Mouse (Mus musculus) midbrain, embryonic 10.5 days (tissue): ENCODE results near the gene Mcf2l. TPM values are rescaled to one million over a fixed set of nuclear protein-coding genes. Genes with fewer than 3 reads are reported as not detected.

Experiments
- DNase-seq: peaks from one replicate; pipeline ENCODE4 v3.0.0-alpha.2; 2017; ENCODE audit warnings: low spot score
- H3K27ac ChIP-seq: fragments of 300-500 bp; sonication (generic); replicated peaks from 2 replicates; pipeline ENCODE4 v1.5.1; 2016; ENCODE audit warnings: mild to moderate bottlenecking
- H3K27me3 ChIP-seq: fragments of 300-500 bp; sonication (generic); 2 replicates; pipeline ENCODE4 v1.6.1; 2016; ENCODE audit warnings: low read depth, mild to moderate bottlenecking; ENCODE audit not compliant: poor library complexity, severe bottlenecking
- H3K36me3 ChIP-seq: fragments of 300-500 bp; sonication (generic); 2 replicates; pipeline ENCODE4 v1.6.1; 2016; ENCODE audit warnings: mild to moderate bottlenecking, moderate library complexity
- H3K4me1 ChIP-seq: fragments of 300-500 bp; sonication (generic); 2 replicates; pipeline ENCODE4 v1.6.1; 2016
- H3K4me3 ChIP-seq: fragments of 300-500 bp; sonication (generic); 2 replicates; pipeline ENCODE4 v1.5.1; 2016; ENCODE audit warnings: mild to moderate bottlenecking, moderate library complexity
- H3K9me3 ChIP-seq: fragments of 300-500 bp; sonication (generic); replicated peaks from 2 replicates; pipeline ENCODE4 v1.6.1; 2016; ENCODE audit warnings: mild to moderate bottlenecking
- WGBS: fragments of 180-500 bp; shearing (Covaris S2); methylation state at CpG from one replicate; pipeline ENCODE4 v1.1.7; 2016; 5-methylcytosine and 5-hydroxymethylcytosine counted together
- polyA plus RNA-seq: library from polyadenylated mRNA; unstranded; fragments of >200 nt; fragmentation: Nextera tagmentation; extraction: Ambion mirVana; gene quantifications from 2 replicates; pipeline ENCODE4 v1.2.1, GENCODE M21; 2016

Gene Mcf2l
- polyA plus RNA-seq, 1 experiment from 2014 or later: 26.4 TPM

DNA sequence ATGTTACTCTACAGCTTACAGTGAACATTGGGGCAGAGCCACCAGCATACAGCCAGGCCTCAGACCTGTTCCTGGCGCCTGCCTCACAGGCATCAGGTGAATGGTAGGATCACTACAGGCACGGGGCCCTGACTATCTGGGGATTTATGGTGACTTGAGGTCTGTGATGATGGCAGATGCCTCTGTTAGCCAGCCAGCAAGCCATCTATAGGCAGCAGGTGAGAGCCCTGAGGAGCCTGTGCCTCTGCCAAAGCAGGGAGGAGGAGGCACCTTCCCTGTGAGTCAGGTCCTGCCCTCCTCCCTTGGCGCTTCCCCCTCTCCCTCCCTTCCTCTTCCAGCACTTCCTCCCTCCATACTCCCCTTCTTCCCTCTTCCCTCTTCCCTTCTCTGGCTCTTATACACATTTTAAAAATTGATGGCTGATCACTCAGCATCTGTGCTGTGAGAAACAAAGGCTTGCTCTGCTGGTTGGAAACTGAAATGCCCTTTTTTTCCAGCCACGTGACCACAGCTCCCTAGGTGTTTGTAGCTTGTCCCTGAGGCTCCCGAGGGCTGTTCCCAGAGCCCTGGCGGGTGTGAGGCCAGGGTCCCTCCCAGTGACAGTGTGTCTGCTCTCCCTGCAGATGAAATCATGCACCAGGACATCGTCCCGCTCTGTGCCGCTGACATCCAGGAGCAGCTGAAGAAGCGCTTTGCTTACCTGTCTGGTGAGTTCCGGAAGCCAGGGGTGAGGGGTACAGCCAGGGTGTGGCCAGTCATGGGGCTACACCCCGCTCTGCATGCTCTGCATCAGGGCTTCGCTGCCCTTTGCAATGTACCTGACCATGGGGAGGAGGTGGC is 89.2 kb downstream of the Mcf2l start:
- H3K4me1 ChIP-seq: peaks cover 52% of the 10 kb centered on the region
- WGBS: 69% methylated on average over 13 of the region's 13 CpGs
- 0 out of 2 replicates have a peak overlapping the region, but pooled peaks have one; percentile 46 for H3K27ac ChIP-seq

DNA sequence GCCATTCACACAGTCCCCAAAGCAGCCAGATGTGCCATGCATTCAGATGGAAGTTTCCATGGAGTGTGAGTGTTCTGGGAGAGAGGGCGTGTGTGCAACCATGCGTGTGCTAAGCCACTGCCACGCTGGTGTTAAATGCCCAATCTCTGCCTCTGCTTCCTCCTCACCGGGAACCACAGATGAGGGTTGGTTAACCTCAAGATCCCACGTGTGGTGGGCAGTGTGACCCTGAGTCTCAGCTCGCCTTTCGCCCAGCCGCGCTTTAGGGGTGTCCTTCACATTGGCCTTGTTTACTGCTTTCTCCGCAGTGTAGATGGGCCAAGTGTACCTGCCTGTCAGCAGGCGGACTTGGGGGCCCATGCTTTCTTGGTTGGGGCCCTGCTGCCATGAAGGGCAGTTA is 102.7 kb downstream of the Mcf2l start:
- peaks cover 7% of the 10 kb centered on the region for H3K4me1 ChIP-seq
- no peaks in the 10 kb centered on the region for H3K27me3 ChIP-seq
- no peak for DNase-seq
- no peak overlapping the region for H3K27ac ChIP-seq
- no peak overlapping the region for H3K4me3 ChIP-seq
- WGBS: 86% methylated on average over 11 of the region's 11 CpGs
- peaks cover 3% of the 10 kb centered on the region; the same call in 1 of the 2 replicates for H3K9me3 ChIP-seq
- H3K36me3 ChIP-seq: peaks cover 64% of the 10 kb centered on the region

More for the DNA sequence above, 89.2 kb downstream of the Mcf2l start:
- DNase-seq: no peak
- H3K36me3 ChIP-seq: peaks cover 34% of the 10 kb centered on the region
- H3K4me3 ChIP-seq: no peak overlapping the region
- no peaks in the 10 kb centered on the region for H3K9me3 ChIP-seq
- no peaks in the 10 kb centered on the region for H3K27me3 ChIP-seq

DNA sequence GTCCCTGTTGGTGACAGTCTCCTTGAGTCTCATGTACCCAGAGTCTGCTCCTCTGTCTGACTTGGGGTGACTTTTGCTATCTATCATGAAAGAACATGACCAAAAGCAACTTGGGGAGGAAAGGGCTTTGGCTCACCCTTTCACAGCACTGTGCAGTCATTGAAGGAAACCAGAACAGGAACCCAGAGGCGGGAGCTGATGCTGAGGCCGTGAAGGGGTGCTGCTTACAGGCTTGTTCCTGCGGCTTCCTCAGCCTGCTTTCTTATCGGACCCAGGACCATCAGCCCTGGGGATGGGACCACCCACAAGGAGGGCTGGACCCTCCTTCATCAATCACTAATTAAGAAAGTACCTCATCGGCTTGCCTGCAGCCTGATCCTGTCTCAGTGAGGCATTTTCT is 103.1 kb downstream of the Mcf2l start:
- no peak overlapping the region for H3K4me3 ChIP-seq
- DNase-seq: no peak
- 77% methylated on average over 5 of the region's 5 CpGs for WGBS
- H3K4me1 ChIP-seq: peaks cover 6% of the 10 kb centered on the region
- peaks cover 68% of the 10 kb centered on the region for H3K36me3 ChIP-seq
- no peak overlapping the region for H3K27ac ChIP-seq
- H3K27me3 ChIP-seq: no peaks in the 10 kb centered on the region
- peaks cover 7% of the 10 kb centered on the region; the same call in 1 of the 2 replicates for H3K9me3 ChIP-seq

DNA sequence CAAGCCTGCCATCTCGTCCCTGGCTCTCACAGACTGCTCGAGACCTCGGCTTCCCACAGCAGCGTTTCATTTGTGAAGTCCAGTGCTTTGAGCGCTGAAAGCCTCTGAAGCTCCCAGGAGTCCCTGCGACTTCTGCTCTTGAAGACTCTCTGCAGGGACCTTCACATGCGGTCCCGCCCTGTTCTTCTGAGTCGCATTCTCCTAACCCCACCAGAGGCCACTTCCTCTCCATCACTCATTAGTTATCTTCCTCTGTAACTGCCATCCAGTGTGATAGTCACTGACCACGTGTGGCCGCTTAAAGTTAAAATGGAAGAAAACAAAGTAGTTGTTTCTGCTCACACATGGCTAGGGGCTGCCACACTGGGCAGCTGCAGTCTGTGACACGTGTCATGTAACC is 103.7 kb downstream of the Mcf2l start:
- Histone ChIP-seq H3K27ac (no peak overlapping the region), H3K4me1 (0 out of 2 replicates have a peak, but pooled peaks cover 1% of the 10 kb centered on the region), H3K27me3 (no peaks in the 10 kb centered on the region), H3K9me3 (peaks cover 9% of the 10 kb centered on the region; the same call in 1 of the 2 replicates), H3K36me3 (peaks cover 74% of the 10 kb centered on the region), H3K4me3 (no peak overlapping the region)
- WGBS: 85% methylated on average over 12 of the region's 12 CpGs
- DNase-seq: no peak

DNA sequence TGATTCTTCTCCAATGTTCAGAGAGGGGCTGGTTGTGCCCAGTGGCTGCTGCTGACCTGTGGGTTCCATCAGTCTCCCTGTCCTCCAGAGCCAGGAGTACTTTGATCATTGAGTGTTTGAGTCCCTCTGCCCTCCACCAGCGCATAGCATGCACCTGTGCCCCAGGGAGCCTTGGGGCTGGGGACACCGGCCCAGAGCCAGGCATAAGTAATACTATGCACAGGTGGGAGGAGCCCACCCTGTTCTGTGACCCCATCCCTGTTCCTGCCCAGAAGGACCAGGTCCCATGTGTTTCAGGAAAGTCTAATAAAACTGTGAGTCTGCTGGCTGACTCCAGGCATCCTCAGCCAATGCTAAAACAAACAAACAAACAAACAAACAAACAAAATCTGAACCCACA is 104.7 kb downstream of the Mcf2l start:
- no peak for DNase-seq
- peaks cover 9% of the 10 kb centered on the region; the same call in 1 of the 2 replicates for H3K9me3 ChIP-seq
- H3K27ac ChIP-seq: no peak overlapping the region
- H3K4me3 ChIP-seq: no peak overlapping the region
- WGBS: 67% methylated on average over 2 of the region's 2 CpGs
- no peaks in the 10 kb centered on the region for H3K27me3 ChIP-seq
- peaks cover 69% of the 10 kb centered on the region for H3K36me3 ChIP-seq
- H3K4me1 ChIP-seq: no peaks in the 10 kb centered on the region

DNA sequence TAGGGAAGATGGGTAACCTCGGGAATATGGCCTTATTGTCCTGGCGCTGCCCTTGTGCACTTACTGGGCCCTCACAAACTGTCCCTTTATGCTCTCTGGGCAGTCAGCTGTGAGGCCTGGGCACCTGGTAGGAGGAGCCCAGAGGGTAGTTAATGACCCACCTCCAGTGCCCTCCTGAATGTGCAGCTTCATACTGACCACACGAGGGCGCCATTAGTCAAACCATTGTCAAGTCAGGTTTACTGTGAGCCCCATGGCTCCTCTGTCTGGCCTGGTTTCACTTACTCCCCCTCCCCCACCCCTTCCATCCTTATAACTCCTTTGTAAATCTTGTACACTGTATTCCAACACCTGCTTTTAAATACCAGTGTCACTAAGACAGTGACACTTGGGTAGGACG is 105.1 kb downstream of the Mcf2l start:
- peak; percentile 53 for DNase-seq
- peaks cover 69% of the 10 kb centered on the region for H3K36me3 ChIP-seq
- H3K27ac ChIP-seq: no peak overlapping the region
- H3K9me3 ChIP-seq: peaks cover 9% of the 10 kb centered on the region; the same call in 1 of the 2 replicates
- H3K4me1 ChIP-seq: no peaks in the 10 kb centered on the region
- WGBS: 24% methylated on average over 5 of the region's 5 CpGs
- H3K4me3 ChIP-seq: no peak overlapping the region
- no peaks in the 10 kb centered on the region for H3K27me3 ChIP-seq

DNA sequence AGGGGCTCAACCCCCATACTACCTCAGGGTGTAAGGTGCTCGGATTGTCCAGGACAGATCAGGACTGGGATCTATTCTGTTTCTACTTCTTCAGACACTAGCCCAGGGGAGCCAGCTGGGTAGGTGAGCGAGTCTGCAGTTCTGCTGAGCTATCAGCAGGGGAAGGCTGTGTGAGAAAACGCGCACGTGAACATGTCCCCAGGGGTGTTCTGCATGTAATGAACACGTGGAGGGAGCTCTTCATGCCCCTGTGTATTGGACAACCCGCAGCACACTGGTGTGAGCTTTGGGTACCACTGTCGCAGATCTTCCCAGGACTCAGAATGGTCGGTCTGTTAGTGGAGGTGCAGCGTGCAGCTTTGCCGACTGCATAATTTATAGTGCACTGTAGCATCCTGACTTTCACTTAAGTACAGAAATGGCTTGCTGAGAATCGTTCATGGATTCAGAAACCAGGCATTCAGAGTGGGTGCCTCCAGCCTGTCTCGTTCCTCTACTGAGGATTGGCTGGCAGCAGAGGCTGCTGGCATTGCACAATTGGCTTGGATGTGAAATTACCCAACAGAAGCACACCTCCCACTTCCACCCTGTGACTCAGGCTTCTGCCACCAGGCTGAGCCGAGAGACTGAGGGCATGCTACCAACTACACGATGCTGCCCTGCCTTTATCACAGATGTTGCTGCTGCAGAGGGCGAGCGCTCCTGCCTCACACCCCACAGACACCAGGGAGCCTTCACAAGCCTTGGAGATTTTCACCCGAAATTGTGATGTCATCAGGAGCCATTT is 110.3 kb downstream of the Mcf2l start:
- WGBS: 88% methylated on average over 18 of the region's 18 CpGs
- Histone ChIP-seq H3K36me3 (peaks cover 54% of the 10 kb centered on the region), H3K9me3 (peaks cover 9% of the 10 kb centered on the region; the same call in 1 of the 2 replicates), H3K4me1 (no peaks in the 10 kb centered on the region), H3K27me3 (no peaks in the 10 kb centered on the region), H3K27ac (no peak overlapping the region), H3K4me3 (no peak overlapping the region)
- no peak for DNase-seq

DNA sequence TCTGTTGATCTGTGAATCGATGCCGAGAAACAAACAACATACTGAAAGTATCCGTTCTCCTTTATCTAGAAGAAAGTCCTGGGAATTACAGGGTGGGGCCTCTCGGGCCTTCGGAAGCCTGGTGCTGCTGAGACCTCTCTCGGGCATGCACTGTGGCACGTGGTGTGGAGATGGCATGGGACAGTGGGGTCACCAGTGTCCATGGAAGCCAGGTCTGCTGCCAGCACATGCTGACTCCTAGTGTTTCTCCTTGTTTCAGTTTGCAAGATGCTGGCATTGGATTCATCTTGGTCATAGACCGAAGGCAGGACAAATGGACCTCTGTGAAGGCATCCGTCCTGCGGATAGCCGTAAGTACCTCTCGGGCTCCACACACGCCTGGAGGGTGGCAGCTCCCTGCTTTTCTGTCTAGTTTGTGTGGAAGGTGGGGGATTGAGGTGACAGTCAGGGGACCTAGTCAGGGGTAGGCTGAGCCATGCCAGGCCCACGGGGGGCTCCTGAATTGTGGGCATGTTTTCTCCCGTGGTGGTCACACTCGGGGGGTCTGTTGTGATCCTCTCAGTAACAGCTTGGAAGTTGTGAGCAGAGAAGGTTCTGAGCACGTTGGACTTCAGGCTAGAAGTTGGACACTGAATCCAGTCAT is 111.1 kb downstream of the Mcf2l start:
- no peak overlapping the region for H3K4me3 ChIP-seq
- H3K36me3 ChIP-seq: peaks cover 54% of the 10 kb centered on the region
- no peak overlapping the region for H3K27ac ChIP-seq
- no peaks in the 10 kb centered on the region for H3K4me1 ChIP-seq
- 91% methylated on average over 17 of the region's 17 CpGs for WGBS
- H3K27me3 ChIP-seq: no peaks in the 10 kb centered on the region
- peaks cover 9% of the 10 kb centered on the region; the same call in 1 of the 2 replicates for H3K9me3 ChIP-seq
- no peak for DNase-seq

DNA sequence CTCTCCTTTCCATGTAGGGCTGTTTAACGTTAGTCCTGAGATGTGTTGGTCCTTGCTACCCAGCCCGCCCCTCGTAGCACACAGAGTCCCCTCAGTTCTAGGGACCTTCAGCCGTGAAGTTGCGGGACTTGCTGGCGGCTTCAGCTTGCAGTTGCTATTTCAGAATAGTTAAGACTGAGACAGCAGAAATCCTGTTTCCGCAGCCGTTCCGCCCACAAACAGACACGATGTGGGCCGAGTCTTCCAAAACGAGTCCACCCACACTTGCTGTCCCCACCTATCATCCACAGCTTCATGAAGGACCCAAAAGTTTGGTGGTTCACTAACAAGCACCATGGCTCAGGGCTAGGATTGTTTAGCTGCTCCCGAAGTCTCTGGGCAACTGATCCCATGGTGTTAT is 111.7 kb downstream of the Mcf2l start:
- no peak overlapping the region for H3K4me3 ChIP-seq
- no peak for DNase-seq
- H3K9me3 ChIP-seq: peaks cover 9% of the 10 kb centered on the region; the same call in 1 of the 2 replicates
- no peaks in the 10 kb centered on the region for H3K27me3 ChIP-seq
- H3K4me1 ChIP-seq: no peaks in the 10 kb centered on the region
- no peak overlapping the region for H3K27ac ChIP-seq
- 90% methylated on average over 13 of the region's 13 CpGs for WGBS
- H3K36me3 ChIP-seq: peaks cover 50% of the 10 kb centered on the region

DNA sequence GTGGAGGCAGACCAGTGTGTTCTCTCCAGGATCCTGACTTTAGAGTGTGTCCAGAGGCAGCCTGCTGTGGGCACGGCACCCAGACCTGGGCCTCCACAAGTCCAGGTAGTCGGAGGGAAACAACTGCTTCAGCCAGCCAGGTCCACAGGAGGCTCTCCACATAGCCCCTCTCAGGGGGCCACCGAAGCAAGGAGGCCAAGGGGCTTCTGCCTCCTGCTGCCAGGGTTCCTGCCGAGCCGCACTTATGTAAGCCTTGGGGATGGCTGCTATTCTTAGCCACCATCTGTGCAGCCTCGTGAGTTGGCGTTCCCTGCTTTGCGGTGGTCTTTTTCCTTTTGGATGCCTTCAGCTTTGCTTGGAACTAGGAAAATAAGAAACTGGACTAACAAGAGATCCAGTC is 114.0 kb downstream of the Mcf2l start:
- Histone ChIP-seq H3K27me3 (no peaks in the 10 kb centered on the region), H3K27ac (no peak overlapping the region), H3K9me3 (no peaks in the 10 kb centered on the region), H3K36me3 (peaks cover 40% of the 10 kb centered on the region), H3K4me3 (no peak overlapping the region), H3K4me1 (no peaks in the 10 kb centered on the region)
- no peak for DNase-seq
- 85% methylated on average over 8 of the region's 8 CpGs for WGBS

DNA sequence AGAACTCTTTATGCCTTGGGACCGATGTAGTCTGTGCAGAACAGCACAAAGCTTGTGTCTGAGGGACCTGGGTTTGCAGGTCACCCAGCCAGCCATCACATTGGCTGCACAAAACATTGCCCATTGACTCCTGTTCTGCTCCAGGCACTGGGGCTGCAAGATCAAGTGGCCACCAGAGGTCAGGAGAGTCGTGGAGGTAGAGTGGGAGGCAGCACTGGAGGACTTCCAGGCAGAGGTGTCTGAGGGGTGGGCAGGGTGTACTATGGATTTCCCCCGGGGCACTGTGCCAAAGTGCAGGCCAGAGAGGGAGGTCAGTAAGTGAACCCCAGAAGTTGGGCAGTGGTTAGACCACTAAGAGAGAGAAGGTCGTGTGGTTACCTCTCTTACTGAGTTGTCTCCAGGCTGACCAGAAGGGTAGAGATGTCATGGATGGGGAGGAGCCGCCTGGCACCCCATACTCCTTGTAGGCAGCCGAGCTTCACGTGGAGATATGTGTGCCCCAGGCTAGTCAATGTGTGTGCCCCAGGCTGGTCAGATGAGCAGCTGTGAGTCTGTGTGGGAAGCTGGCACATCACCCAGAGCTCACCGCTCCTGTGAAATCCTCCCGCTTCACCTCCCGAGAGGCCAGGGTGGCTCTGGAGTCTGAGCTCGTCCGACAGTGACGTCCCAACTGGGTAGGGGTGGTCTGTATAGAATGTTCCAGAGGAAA is 115.3 kb downstream of the Mcf2l start:
- 82% methylated on average over 13 of the region's 13 CpGs for WGBS
- Histone ChIP-seq H3K36me3 (peaks cover 44% of the 10 kb centered on the region), H3K9me3 (no peaks in the 10 kb centered on the region), H3K27ac (no peak overlapping the region), H3K27me3 (no peaks in the 10 kb centered on the region), H3K4me3 (no peak overlapping the region), H3K4me1 (no peaks in the 10 kb centered on the region)
- DNase-seq: no peak

DNA sequence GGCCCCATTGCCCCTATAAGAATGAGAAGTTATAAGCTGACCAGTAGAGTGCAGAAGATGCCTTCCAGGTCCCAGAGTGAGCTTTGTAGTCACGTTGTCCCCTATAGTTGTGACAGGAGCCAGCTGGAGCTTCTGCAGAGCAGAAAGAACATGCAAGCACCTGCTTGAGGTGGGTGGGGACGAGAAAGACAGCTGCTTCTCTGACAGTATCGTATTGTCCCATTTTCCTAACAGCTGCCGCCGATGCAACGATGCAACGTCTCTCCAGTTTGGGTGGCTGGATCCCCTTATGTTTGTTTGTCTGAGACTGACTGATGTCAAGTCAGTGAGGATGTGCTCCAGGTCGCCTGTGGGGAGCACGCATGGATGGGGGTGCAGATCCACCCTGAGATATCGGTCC is 117.8 kb downstream of the Mcf2l start:
- Histone ChIP-seq H3K27me3 (no peaks in the 10 kb centered on the region), H3K36me3 (peaks cover 41% of the 10 kb centered on the region; the same call in 1 of the 2 replicates), H3K27ac (no peak overlapping the region), H3K9me3 (no peaks in the 10 kb centered on the region), H3K4me3 (no peak overlapping the region), H3K4me1 (no peaks in the 10 kb centered on the region)
- DNase-seq: no peak
- WGBS: 85% methylated on average over 10 of the region's 10 CpGs
